Mouse (Mus musculus): ENCODE data around the gene Vma21-ps.

DNA sequence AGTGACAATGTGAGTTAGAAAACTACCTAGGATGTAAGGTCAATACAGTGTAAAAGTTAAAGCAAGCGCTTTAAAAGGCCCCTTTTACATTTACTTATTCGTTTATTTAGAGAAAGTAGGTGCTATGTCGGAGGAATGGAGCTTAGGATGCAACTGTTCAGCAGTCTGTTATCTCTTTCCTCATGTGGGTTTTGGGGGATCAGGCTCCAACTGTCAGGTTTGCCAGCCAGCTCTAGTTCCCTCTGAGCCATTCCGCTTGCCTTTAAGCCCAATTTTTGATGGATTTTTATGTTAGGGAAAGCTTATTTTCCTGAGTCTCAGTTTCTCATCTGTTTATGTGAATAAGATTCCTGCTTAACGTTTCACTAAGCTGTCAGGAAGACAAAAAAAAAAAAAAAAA lies 22.3 kb upstream of the Vma21-ps start:
- no peak for TF ChIP-seq CTCF (conservative IDR thresholded peaks at IDR 0.05; ENCODE audit: low read length)
- TF ChIP-seq POU5F1 (IDR thresholded peaks at IDR 0.05; ENCODE audit: borderline replicate concordance, low read length) = no peak

Measured in E14TG2a.4 (cell line).